Mouse (Mus musculus) duodenum, adult 2 months (tissue): Measurements from ENCODE around the gene Gm14819. TPM values are rescaled to one million over a fixed set of nuclear protein-coding genes. Genes with fewer than 3 reads are reported as not detected.

ENCODE experiments used
- polyA plus RNA-seq: library from polyadenylated mRNA; depleted of rRNA; stranded (reverse); fragments of >200 nt; gene quantifications from 2 replicates; pipeline ENCODE4 v1.2.3, GENCODE M21; 2012; ENCODE audit warnings: low replicate concordance; rRNA removed

The Gm14819 gene
- not detected in 2 replicates for polyA plus RNA-seq

GRCm38 (mm10) chrX:35403883-35404282 is at the start of gene Gm14819:
Gene Gm14819, plus strand, starts transcription at chrX:35404183.

